Mouse (Mus musculus) spleen, adult 2 months (tissue): ENCODE results near the gene Lsm7.

ENCODE experiments used
- CTCF ChIP-seq: fragments of 200-500 bp; IDR thresholded peaks from 2 replicates; pipeline ENCODE4 v1.5.1; 2011; ENCODE audit warnings: mild to moderate bottlenecking, inconsistent platforms; ENCODE audit not compliant: insufficient read depth, insufficient read length, insufficient replicate concordance; ENCODE audit errors: extremely low read depth
- POLR2A ChIP-seq: fragments of 200-500 bp; IDR thresholded peaks from 2 replicates; pipeline ENCODE4 v1.6.1; 2011; ENCODE audit warnings: low read depth, low read length, inconsistent platforms

GRCm38 (mm10) chr10:80843931-80844547, 11.0 kb downstream of the Lsm7 start, which contains the start of gene Lingo3:
- TF ChIP-seq CTCF (no peak), POLR2A (no peak)
